Mouse (Mus musculus) regulatory T cell (primary cell): Measurements from ENCODE around the gene Icosl.
"Not testable (repeated sequence)": the region's sequence is repeated elsewhere in the genome, so short reads cannot be mapped to it uniquely, and the experiment has no call there.

ENCODE experiments used
- in situ Hi-C: fragments of 300-600 bp; cut with MboI, MseI; formaldehyde crosslinking; loops from one replicate; pipeline ENCODE4 v1.15.1; 2025; ENCODE audit warnings: high pct_unique_total_duplicates

The Icosl gene

GRCm38 (mm10) chr10:78074151-78074550 lies 5.0 kb downstream of the Icosl start:
- in situ Hi-C loops: no loop called here

- in situ Hi-C loops: no loop called here
Observed at GRCm38 (mm10) chr10:78074977-78075376, 5.9 kb downstream of the Icosl start.

GRCm38 (mm10) chr10:78077862-78078261 lies 8.8 kb downstream of the Icosl start:
- in situ Hi-C loops: no loop called here

- in situ Hi-C loops: no loop called here
Observed at GRCm38 (mm10) chr10:78078276-78078675, 9.2 kb downstream of the Icosl start.

GRCm38 (mm10) chr10:78079955-78080591 lies 11.0 kb downstream of the Icosl start:
- in situ Hi-C loops: no loop called here

- in situ Hi-C loops: no loop called here
Observed at GRCm38 (mm10) chr10:78084073-78084472, 15.0 kb downstream of the Icosl start.

GRCm38 (mm10) chr10:78085711-78086110 lies 16.6 kb downstream of the Icosl start:
- in situ Hi-C loops: no loop called here

GRCm38 (mm10) chr10:78086444-78087061 lies 17.5 kb downstream of the Icosl start:
- in situ Hi-C loops: no loop called here

GRCm38 (mm10) chr10:78087101-78087511 lies 18.0 kb downstream of the Icosl start:
- in situ Hi-C loops: no loop called here

GRCm38 (mm10) chr10:78090246-78090645 lies 21.1 kb downstream of the Icosl start:
- in situ Hi-C loops: no loop called here

- in situ Hi-C loops: no loop called here
Observed at GRCm38 (mm10) chr10:78090706-78091491, 21.8 kb downstream of the Icosl start.

- in situ Hi-C loops: no loop called here
Observed at GRCm38 (mm10) chr10:78091865-78092724, 23.0 kb downstream of the Icosl start.

GRCm38 (mm10) chr10:78092725-78093029 lies 23.6 kb downstream of the Icosl start:
- in situ Hi-C loops: no loop called here

GRCm38 (mm10) chr10:78095221-78095620 lies 26.1 kb downstream of the Icosl start:
- in situ Hi-C loops: no loop called here

GRCm38 (mm10) chr10:78095954-78096931 lies 27.1 kb downstream of the Icosl start:
- in situ Hi-C loops: no loop called here

- in situ Hi-C loops: not testable (repeated sequence)
Observed at GRCm38 (mm10) chr10:78099860-78100259, 30.8 kb downstream of the Icosl start.

GRCm38 (mm10) chr10:78100989-78101780 lies 32.1 kb downstream of the Icosl start:
- in situ Hi-C loops: no loop called here

- in situ Hi-C loops: no loop called here
Observed at GRCm38 (mm10) chr10:78104555-78105490, 35.7 kb downstream of the Icosl start.

- in situ Hi-C loops: no loop called here
Observed at GRCm38 (mm10) chr10:78105548-78105947, 36.4 kb downstream of the Icosl start.
